Mouse (Mus musculus) liver, postnatal 0 days (tissue): ENCODE measurements at regions not wholly inside any gene's neighbourhood (a gene's known extent, or its start where the extent isn't known, plus 50 kb on each side); places are given as distances from the start of the nearest gene placed in this dataset.

Experiments used
- CTCF ChIP-seq: sonication (generic); IDR thresholded peaks from 2 replicates; pipeline ENCODE4 v1.5.1; 2016; ENCODE audit warnings: antibody characterized with exemption, low read depth
- EP300 ChIP-seq: IDR thresholded peaks from 2 replicates; pipeline ENCODE4 v1.6.1; 2016; ENCODE audit warnings: antibody characterized with exemption, low read depth, mild to moderate bottlenecking

DNA sequence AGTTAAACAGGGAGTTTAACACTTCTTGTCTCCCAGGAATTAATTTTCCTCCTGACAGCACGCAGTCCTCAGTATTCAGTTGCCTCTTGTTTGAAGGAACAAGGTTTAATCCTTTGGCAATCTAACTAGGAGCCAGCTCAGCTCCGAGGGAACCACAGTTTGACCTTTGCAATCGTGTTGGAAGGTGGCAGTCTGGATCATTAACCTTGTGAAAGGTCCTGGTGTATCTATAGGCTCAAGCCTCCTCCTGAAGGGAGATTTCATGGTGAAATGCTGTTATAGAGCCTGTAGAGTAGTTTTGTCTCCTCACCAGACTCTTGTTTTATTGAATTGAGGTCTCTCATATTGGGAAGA lies 1723.6 kb upstream of the Gm7489 start:
- TF ChIP-seq CTCF (no peak), EP300 (no peak)
